Mouse (Mus musculus) liver, adult (tissue): ENCODE data around the gene Mrps26.

ENCODE experiments used
- GATA4 ChIP-seq: IDR thresholded peaks from 2 replicates; pipeline ENCODE4 v1.6.1; 2014; ENCODE audit warnings: mild to moderate bottlenecking, low read length; ENCODE audit not compliant: insufficient replicate concordance

Gene Mrps26

DNA sequence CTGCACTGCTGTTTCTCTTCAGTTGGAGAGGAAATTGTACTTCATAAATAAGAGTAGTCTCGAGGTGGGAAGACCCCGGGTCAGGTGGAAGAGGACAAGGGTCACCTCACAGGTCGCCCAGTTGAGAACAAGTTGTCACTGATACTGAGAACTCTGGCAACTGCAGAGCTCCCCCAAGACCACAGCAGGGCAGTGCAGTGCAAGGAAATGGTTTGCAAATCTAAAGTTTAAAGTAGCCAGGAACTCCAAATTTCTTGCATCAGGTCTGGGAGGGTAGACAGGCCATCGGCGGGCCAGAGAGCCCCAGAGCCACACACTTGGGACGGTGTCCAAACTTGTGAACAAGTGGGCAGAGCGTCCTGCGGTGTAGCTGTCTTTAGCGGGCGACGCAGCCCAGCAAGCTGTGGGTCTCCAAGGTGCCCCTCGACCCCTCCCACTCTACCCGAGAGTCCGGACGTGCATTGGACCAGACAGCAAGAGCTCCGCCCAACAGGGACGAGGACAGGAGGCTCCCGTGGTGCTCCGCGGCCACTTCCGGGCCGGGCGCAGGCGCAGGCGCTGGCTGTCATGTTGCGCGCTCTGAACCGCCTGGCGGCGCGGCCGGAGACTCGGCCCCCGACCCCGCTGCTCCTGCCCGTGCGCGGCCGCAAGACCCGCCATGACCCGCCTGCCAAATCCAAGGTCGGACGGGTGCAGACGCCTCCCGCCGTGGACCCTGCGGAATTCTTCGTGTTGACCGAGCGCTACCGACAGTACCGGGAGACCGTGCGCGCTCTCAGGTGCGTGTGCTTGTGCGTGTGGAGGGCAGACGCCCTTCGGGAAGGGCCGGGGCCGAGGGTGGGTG lies at the start of gene Mrps26:
Mrps26 (plus strand) TSS at position 531 of the 844 bp plus-strand sequence.
- no peak for TF ChIP-seq GATA4

DNA sequence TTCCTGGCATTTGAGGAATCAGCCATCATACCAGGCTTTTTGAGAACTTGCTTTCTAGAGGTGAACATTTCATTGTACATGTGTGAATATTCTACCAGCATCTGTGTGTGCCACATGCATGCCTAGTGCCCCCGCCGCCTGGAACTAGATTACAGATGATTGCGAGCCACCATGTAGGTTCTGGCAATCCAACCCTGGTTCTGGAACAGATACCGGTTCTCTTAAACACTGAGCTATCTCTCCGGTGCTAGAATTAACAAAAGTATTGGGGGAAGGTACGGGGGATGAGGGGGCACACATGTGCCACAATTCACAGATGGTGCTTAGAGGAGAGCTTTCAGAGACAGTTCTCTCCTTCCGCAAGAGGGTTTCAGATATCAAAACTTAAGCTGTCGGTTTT lies 49.6 kb upstream of the Mrps26 start:
- no peak for TF ChIP-seq GATA4

DNA sequence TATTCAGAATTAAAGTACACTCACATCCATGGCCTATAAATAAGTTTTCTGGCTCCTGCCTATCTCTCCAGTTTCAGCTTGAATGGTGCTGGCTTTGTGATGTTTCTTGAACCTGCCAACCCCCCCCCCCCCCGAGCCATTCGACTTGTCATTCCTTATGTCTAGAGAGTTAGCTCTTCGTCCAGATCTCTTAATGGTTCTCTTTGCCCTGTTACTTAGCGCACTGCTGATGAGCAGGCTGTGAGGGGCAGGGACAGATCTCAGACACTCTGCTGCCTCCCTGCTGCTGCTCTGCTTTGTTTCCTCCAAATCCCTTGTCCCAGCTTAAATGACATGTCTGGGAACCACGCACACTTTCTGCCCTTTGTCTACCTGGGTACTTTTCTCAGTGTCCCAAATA lies 47.8 kb upstream of the Mrps26 start:
- TF ChIP-seq GATA4: no peak

DNA sequence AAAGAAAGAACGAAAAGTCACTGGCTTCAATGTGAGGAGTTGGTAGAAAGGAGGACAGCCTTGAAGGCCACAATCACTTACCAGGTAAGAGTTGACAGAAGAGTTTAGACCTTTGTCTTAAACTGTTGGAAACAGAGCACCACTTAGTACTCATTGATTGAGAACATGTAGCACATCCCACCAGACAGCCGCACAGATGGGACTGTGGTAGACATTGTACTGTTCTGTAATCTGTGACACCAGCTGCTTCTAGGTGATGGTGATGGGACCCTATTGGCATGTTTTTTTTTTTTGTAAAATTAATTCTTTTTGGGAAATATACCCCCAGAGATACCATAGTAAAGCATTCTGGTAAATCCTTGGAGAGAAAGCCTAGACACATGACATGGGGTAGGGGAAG lies 41.6 kb upstream of the Mrps26 start:
- no peak for TF ChIP-seq GATA4

DNA sequence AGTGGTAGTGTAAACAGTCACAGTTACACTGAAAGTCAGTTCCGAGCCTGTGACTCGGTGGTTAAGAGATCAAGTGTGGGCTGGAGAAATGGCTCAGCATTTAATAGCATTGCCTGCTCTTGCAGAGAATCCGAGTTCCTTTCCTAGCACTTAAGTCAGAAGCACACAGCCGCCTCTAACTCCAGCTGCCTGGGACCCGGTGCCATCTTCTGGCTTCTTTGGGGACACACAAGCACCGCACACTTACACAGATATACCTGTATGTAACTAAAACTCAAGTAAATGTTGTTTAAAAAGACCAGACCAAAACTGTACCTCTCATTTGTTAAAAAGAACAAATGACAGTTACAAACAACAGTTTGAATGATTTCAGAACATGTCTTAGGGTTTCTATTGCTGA lies 35.1 kb upstream of the Mrps26 start:
- no peak for TF ChIP-seq GATA4

DNA sequence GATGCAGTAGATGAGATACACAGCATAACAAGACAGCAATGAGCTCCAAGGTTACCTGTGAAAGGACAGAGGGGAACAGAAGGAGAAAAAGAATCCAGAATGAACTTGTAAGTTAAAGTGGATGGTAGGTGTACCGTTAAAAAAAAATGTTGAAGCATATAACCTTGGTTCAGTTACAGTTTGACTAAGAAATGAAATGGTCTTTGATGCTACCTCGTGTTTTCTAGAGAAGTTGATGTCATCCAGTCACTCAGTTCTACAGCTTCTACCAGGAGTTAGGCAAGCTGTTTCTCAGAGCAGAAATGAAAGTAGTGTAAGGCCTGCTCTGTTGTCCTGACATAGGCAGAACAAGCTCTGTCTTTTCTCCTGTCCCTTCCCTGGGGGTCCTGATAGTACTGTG lies 34.3 kb upstream of the Mrps26 start:
- TF ChIP-seq GATA4: no peak

DNA sequence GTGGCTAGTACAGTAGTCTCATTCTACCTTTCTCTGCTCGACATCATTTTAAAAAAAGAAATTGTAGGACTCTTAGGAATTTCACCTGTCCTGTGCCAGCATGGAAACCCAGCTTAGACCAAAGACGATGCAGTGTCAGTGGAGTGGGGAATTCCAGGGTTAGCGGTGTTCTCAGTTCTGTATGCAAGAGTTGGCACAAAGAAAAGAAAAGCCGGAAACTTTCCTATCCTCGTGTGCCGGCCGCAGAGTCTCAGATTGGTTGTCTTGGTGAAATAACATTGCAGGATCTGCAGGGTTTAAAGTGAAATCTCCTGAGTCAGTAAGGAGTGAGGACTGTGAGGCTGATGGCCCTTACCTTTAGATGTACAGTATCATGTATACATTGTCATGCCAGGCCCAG lies 33.6 kb upstream of the Mrps26 start:
- no peak for TF ChIP-seq GATA4

DNA sequence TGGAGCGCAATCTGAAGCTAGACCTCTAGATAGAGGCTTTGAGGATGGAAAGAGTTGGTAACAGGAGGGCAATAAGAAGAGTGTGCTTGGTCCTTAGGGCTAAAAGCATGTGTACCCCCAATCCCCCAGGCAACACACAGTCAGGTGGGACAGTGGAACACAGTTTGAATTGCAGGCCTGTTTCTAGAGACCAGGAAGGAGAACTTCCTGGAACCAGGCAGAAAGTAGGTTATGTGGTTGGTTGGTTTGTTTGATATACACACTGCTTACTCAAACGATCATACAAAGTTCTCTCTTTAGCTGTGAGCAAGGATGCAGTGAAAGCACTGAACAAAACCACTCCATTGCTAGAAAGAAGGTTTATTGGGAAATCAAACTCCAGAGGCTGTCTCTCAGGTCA lies 31.3 kb upstream of the Mrps26 start:
- no peak for TF ChIP-seq GATA4

DNA sequence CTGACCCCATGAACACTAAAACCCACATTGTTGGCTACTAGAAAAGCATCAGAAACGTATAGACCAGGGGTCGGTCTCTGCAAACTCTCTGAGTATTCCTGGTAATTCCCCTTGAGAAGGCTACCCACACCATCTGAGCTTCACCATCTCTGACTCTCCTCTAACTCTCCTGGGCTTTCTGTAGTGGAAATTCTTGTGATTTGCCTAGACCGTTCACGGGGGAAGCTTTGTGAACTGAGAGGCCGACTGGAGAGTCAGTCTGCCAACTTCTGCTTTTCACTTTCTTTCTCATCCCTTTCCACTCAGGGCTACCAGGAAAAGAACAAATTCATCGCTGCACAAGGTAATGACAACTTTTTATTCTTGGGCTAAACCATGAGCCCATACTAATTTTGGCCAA lies 28.5 kb upstream of the Mrps26 start:
- TF ChIP-seq GATA4: no peak

DNA sequence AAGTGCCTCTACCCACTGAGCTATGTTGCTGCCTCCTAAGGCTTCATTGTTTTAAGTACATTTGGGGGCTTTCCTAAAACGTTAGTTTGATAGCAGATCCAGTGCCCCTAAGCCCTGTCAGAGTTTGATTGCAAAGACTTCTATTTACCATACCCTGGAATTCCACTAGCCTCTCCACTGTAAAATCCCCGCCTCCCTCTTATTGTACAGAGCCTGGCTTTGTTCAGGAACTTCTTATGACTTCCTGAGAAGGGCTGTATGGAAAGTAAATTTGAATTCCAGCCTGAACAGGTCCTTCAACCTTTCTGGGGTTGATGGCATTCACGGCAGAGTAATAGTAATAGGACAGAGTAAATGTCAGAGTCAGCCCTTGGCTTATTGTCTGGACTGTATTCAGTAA lies 26.7 kb upstream of the Mrps26 start:
- no peak for TF ChIP-seq GATA4

DNA sequence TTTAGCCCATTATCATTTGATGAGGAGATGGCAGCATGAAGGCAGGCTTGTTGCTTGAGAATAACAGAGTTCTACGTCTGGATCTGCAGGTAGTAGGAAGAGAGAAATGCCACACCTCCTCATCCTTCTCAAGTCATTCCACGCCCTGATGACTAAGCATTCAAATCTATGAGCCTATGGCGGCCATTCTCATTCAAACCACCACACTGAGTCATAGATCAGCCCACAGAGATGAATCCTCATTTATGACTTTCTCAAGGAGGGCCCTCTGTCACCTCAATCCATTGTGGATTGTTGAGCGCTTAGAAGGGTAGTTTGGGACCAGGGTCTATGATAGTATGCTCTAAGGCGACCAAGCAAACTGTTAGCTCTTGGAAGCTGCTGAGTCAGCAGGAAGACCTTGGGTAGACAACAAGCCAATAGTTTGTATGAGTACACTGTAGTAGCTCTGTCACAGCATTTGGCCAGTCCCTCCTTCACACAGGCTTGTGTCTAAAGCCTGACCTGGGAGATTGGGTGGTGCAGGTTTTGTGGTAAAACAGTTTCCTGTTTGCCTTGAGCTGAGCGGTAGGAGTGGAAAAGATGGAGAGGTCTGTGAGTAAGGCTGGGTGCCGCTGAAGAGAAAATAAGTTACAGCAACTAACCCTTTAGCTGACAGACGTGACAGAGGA lies 24.5 kb upstream of the Mrps26 start:
- TF ChIP-seq GATA4: no peak

DNA sequence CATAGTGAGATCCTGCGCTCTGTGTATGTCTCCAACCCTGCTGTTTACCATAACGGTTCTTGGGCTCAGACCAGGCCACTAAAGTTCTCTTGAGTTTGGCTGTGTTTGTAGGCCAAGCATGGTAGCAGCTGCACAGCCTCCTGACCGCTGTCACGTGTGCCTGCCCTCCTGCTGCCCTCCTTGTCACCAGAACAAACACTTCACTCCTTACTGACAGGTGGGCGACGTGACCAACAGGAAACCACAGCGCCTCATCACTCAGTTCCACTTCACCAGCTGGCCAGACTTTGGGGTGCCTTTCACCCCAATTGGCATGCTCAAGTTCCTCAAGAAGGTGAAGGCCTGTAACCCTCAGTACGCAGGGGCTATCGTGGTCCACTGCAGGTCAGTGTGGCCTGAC lies 23.3 kb upstream of the Mrps26 start:
- no peak for TF ChIP-seq GATA4

DNA sequence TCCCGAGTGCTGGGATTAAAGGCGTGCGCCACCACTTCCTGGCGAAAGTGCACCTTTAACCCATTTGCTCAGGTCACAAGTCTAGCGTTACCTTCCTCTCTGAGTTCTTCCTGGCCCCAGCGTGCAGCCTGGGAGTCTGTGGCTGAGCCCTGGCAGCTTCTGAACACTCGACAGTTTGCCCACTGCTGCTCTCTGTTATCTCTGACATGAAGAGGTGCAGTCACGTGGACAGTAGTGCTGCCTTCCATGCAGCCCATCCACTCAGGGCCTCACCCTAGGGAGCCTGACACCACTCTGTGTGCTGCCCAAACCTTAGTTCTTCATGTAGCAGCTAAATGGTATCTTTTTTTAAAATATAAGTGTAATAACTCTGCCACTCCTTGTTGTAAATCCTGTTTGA lies 16.6 kb upstream of the Mrps26 start:
- no peak for TF ChIP-seq GATA4

DNA sequence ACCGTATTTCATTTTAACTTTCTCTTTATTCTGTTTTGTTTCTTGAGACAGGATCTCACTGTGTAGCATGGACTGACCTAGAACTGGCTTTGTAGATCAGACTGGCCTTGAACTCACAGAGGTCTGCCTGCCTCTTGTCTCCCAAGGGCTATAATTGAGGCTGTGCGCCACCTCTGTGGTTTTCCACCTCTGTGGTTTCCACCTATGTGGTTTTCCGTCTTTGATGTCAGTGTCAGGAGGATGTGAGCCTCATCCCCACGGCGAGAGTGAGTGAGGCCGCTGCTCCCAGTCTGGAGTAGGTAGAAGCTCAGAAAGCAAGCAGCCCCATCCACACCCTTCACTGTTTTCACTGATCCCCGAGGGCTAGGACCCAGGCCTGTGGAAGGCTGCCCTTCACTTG lies 8.7 kb upstream of the Mrps26 start:
- TF ChIP-seq GATA4: no peak

DNA sequence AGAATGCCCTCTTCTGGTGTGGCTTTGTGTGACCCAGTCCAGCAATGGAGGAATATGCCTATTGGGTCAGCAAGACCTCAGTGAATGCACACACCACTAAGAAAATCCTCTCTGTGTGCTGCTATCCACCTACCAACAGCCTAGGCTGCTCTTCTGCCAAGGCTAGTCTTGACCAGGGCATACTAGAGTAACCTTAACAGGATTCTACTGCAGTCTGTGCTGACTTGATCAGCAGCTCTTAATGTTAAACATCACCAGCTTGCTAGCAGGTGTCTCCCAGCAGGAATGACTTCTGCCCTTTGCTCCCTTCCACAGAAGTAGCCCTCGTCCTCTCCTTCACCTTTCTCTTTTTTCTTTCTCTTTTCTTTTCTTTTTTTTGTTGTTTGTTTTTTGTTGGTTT lies 7.2 kb upstream of the Mrps26 start:
- TF ChIP-seq GATA4: no peak

DNA sequence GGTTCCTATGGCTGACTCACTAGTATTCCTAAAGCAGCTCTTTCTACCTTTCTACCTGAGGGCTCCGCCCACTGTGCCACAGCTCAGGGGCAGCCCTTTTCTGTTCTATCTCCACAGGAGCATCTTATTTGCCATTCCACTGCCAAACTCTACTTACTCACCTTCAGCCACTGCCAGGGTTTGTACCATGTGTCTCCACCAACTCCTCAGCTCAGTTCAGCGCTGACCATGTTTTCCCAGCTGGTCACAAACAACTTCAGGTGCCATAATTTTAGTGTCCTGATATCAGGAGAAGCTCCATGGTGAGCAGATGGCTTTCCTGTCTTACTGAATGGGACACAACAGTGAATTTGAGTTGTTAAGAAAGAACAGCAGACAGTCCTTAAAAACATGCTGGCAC lies 6.1 kb upstream of the Mrps26 start:
- TF ChIP-seq GATA4: no peak

DNA sequence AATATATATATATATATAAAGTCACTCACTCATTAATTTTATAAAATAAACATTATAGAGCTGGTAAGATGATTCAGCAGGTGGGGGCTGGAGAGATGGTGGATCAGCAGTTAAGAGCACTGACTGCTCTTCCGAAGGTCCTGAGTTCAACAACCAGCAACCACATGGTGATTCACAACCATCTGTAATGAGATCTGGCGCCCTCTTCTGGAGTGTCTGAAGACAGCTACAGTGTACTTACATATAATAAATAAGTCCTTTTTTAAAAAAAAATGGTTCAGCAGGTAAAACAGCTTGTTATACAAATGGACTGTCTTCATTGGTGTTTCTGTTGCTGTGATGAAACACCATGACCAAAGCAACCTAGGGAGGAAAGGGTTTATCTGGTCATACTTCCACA lies 5.5 kb upstream of the Mrps26 start:
- no peak for TF ChIP-seq GATA4

DNA sequence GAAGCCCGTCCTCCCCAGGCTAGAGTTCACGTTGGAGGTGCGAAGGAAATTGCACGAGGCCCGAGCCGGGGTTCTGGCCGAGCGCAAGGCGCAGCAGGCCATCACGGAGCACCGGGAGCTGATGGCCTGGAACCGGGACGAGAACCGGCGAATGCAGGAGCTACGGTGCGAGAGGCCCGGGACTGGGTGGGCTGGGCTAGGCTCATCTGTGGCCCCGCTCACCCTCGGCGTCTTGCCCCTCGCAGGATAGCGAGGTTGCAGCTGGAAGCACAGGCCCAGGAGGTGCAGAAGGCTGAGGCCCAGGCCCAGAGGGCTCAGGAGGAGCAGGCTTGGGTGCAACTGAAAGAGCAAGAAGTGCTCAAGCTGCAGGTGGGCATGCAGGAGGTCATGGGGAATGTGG lies 521 bp downstream of the Mrps26 start:
- no peak for TF ChIP-seq GATA4

DNA sequence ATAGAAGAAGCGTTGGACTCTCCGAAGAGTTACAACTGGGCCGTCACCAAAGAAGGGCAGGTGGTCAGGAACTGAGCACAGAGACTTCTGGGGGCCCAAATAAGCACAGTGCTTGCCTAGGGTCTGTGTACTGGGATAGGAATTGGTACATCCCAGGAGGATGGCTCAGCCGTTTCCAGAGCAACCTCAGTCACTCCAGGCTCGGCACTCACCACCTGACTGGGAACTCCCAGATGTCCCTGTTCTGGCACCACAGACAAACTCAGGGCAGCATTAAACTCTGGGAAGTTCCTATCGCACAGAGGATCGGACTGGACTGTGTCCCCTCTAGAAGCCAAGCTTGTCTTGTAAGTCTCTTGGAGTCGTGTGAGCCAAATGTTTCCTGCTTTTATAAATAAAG lies 1.4 kb downstream of the Mrps26 start:
- TF ChIP-seq GATA4: no peak
